Mouse (Mus musculus) heart, embryonic 12.5 days (tissue): Measurements from ENCODE around the gene Aip. TPM values are rescaled to one million over a fixed set of nuclear protein-coding genes. Genes with fewer than 3 reads are reported as not detected.

Source experiments
- ATAC-seq: fragments of 200-750 bp; cut with Nextera tagmentation; 2 replicates; pipeline ENCODE4 v1.8.0; 2017; ENCODE audit warnings: moderate TSS enrichment, moderate library complexity; ENCODE audit not compliant: insufficient number of reproducible peaks, low FRiP score
- H3K27ac ChIP-seq: fragments of 300-500 bp; sonication (generic); 2 replicates; pipeline ENCODE4 v1.5.1; 2016; ENCODE audit warnings: mild to moderate bottlenecking, moderate library complexity; ENCODE audit not compliant: poor library complexity, severe bottlenecking
- H3K27me3 ChIP-seq: fragments of 300-500 bp; sonication (generic); replicated peaks from 2 replicates; pipeline ENCODE4 v1.6.1; 2016; ENCODE audit warnings: mild to moderate bottlenecking, moderate library complexity
- H3K36me3 ChIP-seq: fragments of 300-500 bp; sonication (generic); 2 replicates; pipeline ENCODE4 v1.6.1; 2016; ENCODE audit warnings: mild to moderate bottlenecking, moderate library complexity
- H3K4me1 ChIP-seq: fragments of 300-500 bp; sonication (generic); replicated peaks from 2 replicates; pipeline ENCODE4 v1.6.1; 2016; ENCODE audit warnings: mild to moderate bottlenecking
- H3K4me2 ChIP-seq: fragments of 300-500 bp; sonication (generic); 2 replicates; pipeline ENCODE4 v1.6.1; 2016; ENCODE audit warnings: mild to moderate bottlenecking, moderate library complexity
- H3K4me3 ChIP-seq: fragments of 300-500 bp; sonication (generic); 2 replicates; pipeline ENCODE4 v1.5.1; 2016; ENCODE audit warnings: mild to moderate bottlenecking
- H3K9ac ChIP-seq: fragments of 300-500 bp; sonication (generic); 2 replicates; pipeline ENCODE4 v1.6.1; 2016; ENCODE audit warnings: mild to moderate bottlenecking, moderate library complexity
- H3K9me3 ChIP-seq: fragments of 300-500 bp; sonication (generic); replicated peaks from 2 replicates; pipeline ENCODE4 v1.6.1; 2016; ENCODE audit warnings: mild to moderate bottlenecking, moderate library complexity
- WGBS: fragments of 180-500 bp; shearing (Covaris S2); methylation state at CpG from one replicate; pipeline ENCODE4 v1.1.7; 2016; 5-methylcytosine and 5-hydroxymethylcytosine counted together
- polyA plus RNA-seq: library from polyadenylated mRNA; unstranded; fragments of >200 nt; fragmentation: Nextera tagmentation; extraction: Ambion mirVana; gene quantifications from 2 replicates; pipeline ENCODE4 v1.2.1, GENCODE M21; 2016

The Aip gene
- polyA plus RNA-seq, 1 experiment from 2014 or later: 80.4 TPM

DNA sequence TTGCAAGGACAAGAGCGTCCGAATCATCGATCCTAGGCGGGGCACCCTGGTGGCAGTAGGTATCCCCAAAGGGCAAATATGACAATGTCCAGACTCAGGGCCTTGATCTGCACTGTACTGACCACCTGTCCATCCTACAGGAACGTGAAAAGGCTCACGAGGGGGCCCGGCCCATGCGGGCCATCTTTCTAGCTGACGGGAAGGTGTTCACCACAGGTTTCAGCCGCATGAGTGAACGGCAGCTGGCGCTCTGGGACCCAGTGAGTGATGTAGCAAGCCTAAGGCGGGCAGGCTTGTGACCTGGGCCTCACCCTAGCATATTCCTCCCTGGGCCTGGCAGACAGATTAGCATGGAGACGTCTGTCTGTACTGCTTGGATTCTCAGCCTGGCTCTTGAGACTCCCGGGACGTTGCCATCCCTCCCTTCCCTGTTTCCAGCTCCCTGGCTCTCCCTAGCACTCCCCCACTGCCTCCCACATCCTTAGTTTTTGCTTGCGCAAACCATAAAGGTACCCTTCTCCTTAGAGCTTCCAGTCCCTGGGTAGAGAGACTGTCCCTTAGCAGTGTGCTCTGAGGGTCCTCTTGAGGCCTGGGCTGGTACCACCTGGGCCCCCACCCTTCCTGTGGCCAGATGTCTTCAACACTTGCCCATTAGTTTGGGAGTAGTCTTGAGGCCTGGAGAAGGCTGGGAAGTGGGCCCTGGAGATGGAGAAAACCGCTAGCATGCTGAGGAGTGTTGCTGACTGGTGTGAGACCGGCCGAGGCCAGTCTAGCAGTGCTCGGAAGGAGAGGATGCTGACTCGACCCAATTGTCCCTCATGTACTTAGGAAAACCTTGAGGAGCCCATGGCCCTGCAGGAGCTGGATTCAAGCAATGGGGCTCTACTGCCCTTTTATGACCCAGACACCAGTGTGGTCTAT, 25.2 kb upstream of the Aip start:
- Histone ChIP-seq H3K27ac (no peak overlapping the region), H3K9ac (peak overlapping the region; percentile 22; the same call in 1 of the 2 replicates), H3K4me2 (no peak overlapping the region), H3K9me3 (0 out of 2 replicates have a peak, but pooled peaks cover 2% of the 10 kb centered on the region), H3K36me3 (peaks cover 45% of the 10 kb centered on the region), H3K4me3 (no peak overlapping the region), H3K4me1 (peaks cover 57% of the 10 kb centered on the region), H3K27me3 (no peaks in the 10 kb centered on the region)
- no peak for ATAC-seq
- WGBS: 90% methylated on average over 22 of the region's 22 CpGs

DNA sequence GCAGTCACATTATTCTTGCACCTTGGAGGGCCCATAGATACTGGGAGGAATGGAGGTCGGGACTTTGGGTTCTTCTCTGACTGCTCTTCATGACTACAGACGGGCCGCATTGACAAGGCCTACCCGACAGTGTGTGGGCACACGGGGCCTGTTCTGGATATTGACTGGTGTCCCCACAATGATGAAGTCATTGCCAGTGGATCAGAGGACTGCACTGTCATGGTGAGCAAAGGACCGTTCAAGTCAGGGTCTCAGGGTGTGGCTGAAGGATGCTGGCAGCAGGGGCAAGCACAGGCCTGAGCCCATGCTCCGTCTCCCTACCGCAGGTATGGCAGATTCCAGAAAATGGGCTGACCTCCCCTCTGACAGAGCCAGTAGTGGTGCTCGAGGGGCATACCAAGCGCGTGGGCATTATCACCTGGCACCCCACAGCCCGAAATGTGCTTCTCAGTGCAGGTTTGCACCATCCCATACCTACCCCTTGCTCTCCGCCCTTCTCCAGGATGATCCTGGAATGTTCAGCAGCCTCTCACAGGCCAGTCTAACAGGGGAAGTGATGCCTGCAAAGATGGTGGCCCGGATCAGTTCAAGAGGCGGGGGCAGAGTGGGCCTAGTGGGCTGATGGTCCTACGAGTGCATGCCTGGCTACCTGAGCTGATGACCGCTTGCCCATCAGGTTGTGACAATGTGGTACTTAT, 24.3 kb upstream of the Aip start:
- WGBS: 92% methylated on average over 17 of the region's 17 CpGs
- Histone ChIP-seq H3K9ac (peak overlapping the region; percentile 97), H3K27ac (no peak overlapping the region), H3K36me3 (peaks cover 41% of the 10 kb centered on the region), H3K9me3 (0 out of 2 replicates have a peak, but pooled peaks cover 5% of the 10 kb centered on the region), H3K4me3 (peak overlapping the region; percentile 97), H3K27me3 (no peaks in the 10 kb centered on the region), H3K4me2 (peak overlapping the region; percentile 88), H3K4me1 (peaks cover 55% of the 10 kb centered on the region)
- ATAC-seq: no peak

DNA sequence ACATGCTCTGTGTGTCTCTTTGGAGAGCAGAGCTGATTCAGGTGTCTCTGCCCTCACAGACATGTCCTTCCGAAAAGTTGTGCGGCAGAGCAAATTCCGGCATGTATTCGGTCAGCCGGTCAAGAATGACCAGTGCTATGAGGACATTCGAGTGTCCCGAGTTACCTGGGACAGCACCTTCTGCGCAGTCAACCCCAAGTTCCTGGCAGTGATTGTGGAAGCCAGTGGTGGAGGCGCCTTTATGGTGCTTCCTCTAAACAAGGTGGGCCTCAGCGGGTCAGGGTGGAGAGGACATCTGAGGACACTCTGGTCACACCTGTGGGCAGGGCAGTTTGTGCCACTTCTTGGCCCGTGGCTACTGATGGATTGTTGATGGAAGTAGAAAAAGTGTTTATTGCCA, 23.6 kb upstream of the Aip start:
- Histone ChIP-seq H3K27ac (no peak overlapping the region), H3K4me1 (peaks cover 49% of the 10 kb centered on the region), H3K4me3 (peak overlapping the region; percentile 97), H3K9me3 (0 out of 2 replicates have a peak, but pooled peaks cover 5% of the 10 kb centered on the region), H3K4me2 (peak overlapping the region; percentile 88), H3K27me3 (no peaks in the 10 kb centered on the region), H3K36me3 (peaks cover 41% of the 10 kb centered on the region), H3K9ac (peak overlapping the region; percentile 97)
- no peak for ATAC-seq
- 84% methylated on average over 11 of the region's 11 CpGs for WGBS

DNA sequence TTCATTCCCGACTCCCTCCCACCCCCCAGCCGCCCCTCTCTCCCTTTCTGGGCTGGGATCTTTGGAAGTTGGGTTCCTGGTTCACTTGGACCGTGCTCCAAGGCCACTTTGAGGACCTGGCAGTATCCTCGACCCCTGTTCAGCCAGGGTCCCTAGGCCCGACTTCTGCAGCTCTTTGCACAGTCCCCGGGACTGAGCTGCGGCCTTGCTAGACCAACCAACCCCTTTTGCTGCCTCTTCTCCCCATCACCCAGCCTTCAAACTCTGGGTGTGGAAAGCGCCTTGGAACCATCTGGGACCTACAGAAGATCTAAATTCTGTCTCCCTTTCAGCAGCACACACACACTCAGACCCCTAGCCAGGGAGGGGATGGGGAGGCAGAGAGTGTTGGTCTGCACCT, 23.2 kb upstream of the Aip start:
- ATAC-seq: peak; percentile 29

GRCm38 (mm10) chr19:4148491-4148806, 22.8 kb upstream of the Aip start, which contains the start of gene Coro1b:
TSS of gene Coro1b (plus strand) at chr19:4148619.
- peak; percentile 95 for ATAC-seq
- WGBS: under 1% methylated on average over 32 of the region's 33 CpGs
- peak within 1 kb of the TSS; percentile 88 for H3K4me2 ChIP-seq
- H3K9ac ChIP-seq: peak within 1 kb of the TSS; percentile 97
- no peaks in the 10 kb centered on the region for H3K27me3 ChIP-seq
- peaks cover 36% of the 10 kb centered on the region for H3K36me3 ChIP-seq
- H3K27ac ChIP-seq: peak within 1 kb of the TSS; percentile 75
- H3K4me3 ChIP-seq: peak within 1 kb of the TSS; percentile 97
- H3K9me3 ChIP-seq: 0 out of 2 replicates have a peak, but pooled peaks cover 5% of the 10 kb centered on the region
- H3K4me1 ChIP-seq: peaks cover 43% of the 10 kb centered on the region

More for the DNA sequence above, 23.2 kb upstream of the Aip start:
- under 1% methylated on average over 8 of the region's 8 CpGs for WGBS
- Histone ChIP-seq H3K27me3 (no peaks in the 10 kb centered on the region), H3K27ac (peak overlapping the region; percentile 75), H3K36me3 (peaks cover 39% of the 10 kb centered on the region), H3K9ac (peak overlapping the region; percentile 97), H3K4me3 (peak overlapping the region; percentile 97), H3K9me3 (0 out of 2 replicates have a peak, but pooled peaks cover 5% of the 10 kb centered on the region), H3K4me2 (peak overlapping the region; percentile 88), H3K4me1 (peaks cover 46% of the 10 kb centered on the region)

- peaks cover 39% of the 10 kb centered on the region for H3K4me1 ChIP-seq
- H3K9ac ChIP-seq: peak overlapping the region; percentile 97; the same call in 1 of the 2 replicates
- H3K36me3 ChIP-seq: peaks cover 31% of the 10 kb centered on the region
- ATAC-seq: no peak
- no peaks in the 10 kb centered on the region for H3K27me3 ChIP-seq
- peak overlapping the region; percentile 97 for H3K4me3 ChIP-seq
- 38% methylated on average over 9 of the region's 9 CpGs for WGBS
- H3K9me3 ChIP-seq: 0 out of 2 replicates have a peak, but pooled peaks cover 5% of the 10 kb centered on the region
- peak overlapping the region; percentile 88 for H3K4me2 ChIP-seq
- H3K27ac ChIP-seq: no peak overlapping the region
Observed at GRCm38 (mm10) chr19:4147782-4148490, 22.3 kb upstream of the Aip start.

DNA sequence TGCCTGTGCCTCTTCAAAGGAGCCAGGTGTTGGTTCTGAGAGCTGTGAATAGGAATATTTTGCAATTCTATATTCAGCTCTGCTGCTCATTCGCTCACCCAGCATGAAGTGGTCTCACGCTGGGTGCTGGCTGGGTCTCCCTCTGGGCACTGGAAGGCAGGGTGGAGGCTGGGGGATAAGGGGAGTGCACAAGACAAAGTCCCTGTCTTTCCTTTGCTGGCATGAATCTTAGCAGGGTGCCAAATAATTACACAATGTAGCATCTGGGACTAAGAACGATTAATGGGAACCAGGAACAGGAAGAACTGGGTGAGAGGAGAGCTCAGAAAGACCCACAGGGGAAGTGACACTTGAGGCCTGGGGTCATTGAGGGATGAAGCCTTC, 21.4 kb upstream of the Aip start:
- Histone ChIP-seq H3K9me3 (0 out of 2 replicates have a peak, but pooled peaks cover 5% of the 10 kb centered on the region), H3K4me2 (no peak overlapping the region), H3K27me3 (no peaks in the 10 kb centered on the region), H3K4me3 (no peak overlapping the region), H3K27ac (no peak overlapping the region), H3K9ac (no peak overlapping the region), H3K36me3 (peaks cover 23% of the 10 kb centered on the region), H3K4me1 (peaks cover 33% of the 10 kb centered on the region)
- 56% methylated on average over 3 of the region's 3 CpGs for whole genome bisulfite sequencing
- no peak for ATAC-seq

GRCm38 (mm10) chr19:4146366-4147021, 20.8 kb upstream of the Aip start:
- no peak for ATAC-seq
- H3K4me2 ChIP-seq: no peak overlapping the region
- H3K4me1 ChIP-seq: peaks cover 28% of the 10 kb centered on the region
- H3K9ac ChIP-seq: no peak overlapping the region
- 0 out of 2 replicates have a peak, but pooled peaks cover 5% of the 10 kb centered on the region for H3K9me3 ChIP-seq
- peaks cover 18% of the 10 kb centered on the region for H3K36me3 ChIP-seq
- H3K27me3 ChIP-seq: no peaks in the 10 kb centered on the region
- no peak overlapping the region for H3K4me3 ChIP-seq
- 57% methylated on average over 12 of the region's 12 CpGs for WGBS
- no peak overlapping the region for H3K27ac ChIP-seq

DNA sequence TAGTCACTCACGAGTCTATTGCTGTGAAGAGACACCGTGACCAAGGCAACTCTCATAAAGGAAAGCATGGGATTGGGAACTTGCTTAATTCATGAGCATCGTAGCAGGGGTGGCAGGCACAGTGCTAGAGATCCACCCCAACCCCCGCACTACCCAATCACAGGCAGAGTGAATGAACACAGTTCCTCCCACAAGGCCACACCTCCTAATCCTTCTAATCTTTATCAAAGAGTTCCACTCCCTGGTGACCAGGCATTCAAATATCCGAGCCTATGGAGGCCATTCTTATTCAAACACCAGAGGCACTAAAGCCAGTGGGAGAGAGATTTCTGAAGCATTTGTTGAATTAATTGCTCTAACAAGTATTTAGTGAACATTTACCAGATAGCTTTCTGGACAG, 20.3 kb upstream of the Aip start:
- Histone ChIP-seq H3K4me2 (no peak overlapping the region), H3K9me3 (0 out of 2 replicates have a peak, but pooled peaks cover 5% of the 10 kb centered on the region), H3K27me3 (no peaks in the 10 kb centered on the region), H3K27ac (no peak overlapping the region), H3K9ac (no peak overlapping the region), H3K36me3 (peaks cover 12% of the 10 kb centered on the region), H3K4me1 (peaks cover 23% of the 10 kb centered on the region), H3K4me3 (no peak overlapping the region)
- WGBS: 84% methylated on average over 5 of the region's 5 CpGs
- ATAC-seq: no peak
